Mouse (Mus musculus): ENCODE measurements around the gene Dmrta2. TPM values are rescaled to one million over a fixed set of nuclear protein-coding genes. Genes with fewer than 3 reads are reported as not detected.

Gene Dmrta2
- total RNA-seq, 2 experiments from 2014 or later, result 5.4 to 5.6 TPM

DNA sequence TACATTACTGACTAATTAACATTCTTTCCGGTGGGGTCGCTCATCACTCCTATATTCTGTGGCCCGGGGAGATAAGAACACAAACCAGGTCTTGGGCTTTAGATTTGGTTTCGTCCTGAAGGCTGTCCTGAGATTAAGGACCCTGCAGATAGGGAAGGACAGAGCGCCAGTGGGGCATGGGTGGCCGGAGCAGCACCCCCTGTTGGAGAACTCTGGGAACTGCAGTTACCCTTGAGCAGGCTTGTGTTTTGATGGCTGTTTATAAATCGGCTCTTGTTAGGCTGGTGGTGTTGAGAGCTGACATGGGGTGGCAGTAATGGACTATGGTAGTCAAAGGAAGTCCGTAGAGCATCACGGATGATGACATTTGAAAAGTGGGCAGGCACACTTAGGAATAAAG, 41.3 kb downstream of the Dmrta2 start:
- no peak for DNase-seq (ENCODE audit: extremely low spot score in 1 of 2, low spot score in 1 of 2)

DNA sequence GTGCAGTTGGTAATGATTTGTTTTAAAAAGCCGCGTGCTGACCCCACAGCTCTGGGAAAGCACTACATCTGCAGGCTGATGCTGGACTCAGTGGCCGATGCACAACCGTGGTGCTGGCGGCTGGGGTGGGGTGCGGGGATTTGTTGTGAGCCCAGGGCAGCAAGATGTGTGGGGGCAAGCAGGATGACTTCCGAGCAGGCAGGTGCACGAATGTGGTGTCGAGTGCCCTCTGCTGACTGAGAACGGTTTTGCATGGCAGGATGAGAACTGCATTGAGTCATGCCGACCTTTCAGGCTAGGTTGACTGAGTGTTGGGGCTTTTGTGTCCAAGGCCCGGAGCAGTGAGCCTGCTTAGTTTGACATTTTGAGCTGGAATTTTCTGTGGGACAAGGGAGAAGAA, 42.4 kb downstream of the Dmrta2 start:
- DNase-seq (ENCODE audit: extremely low spot score in 1 of 2, low spot score in 1 of 2), result peak; percentile 84 to 97

GRCm38 (mm10) chr4:110021956-110022625, 44.2 kb downstream of the Dmrta2 start:
- peak; percentile 91 to 98 for DNase-seq (ENCODE audit: extremely low spot score in 1 of 2, low spot score in 1 of 2)

DNA sequence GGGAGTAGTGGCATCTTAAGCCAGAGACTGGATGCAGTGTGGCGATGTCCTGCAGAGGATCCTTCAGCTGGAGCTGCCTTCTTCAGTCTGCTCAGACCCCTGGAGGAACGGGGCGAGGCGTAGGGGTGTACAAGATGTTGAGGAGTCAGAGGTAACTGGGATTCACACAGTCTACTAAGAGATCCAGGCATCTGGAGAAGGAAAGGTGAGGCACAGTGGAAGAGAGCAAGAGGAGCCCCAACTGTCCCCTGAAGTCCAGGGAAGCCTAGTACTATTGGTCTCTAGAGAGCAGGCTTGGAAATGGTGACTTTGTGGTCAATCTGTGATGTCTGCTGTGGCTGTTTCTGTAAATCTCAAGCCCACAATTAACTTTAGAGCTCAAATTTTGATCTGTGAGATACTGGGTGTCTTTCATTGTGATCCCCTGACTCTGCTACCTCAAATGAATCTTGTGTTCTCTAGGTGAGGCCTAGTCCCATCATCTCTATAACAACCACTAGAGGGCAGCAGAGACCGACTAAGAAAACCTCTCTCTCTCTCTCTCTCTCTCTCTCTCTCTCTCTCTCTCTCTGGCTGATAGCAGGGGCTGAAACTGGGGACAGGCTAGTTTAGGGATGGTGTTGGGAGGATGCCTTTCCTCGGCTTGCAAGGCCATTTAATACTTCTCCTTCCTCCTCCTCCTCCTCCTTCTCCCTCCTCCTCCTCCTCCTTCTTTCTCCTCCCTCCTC, 50.8 kb downstream of the Dmrta2 start:
- DNase-seq (ENCODE audit: extremely low spot score in 1 of 2, low spot score in 1 of 2), result peak in 1 of 2 experiments; percentile 48

- DNase-seq (ENCODE audit: extremely low spot score in 1 of 2, low spot score in 1 of 2), result no peak
Observed at GRCm38 (mm10) chr4:110029446-110029845, 51.6 kb downstream of the Dmrta2 start.

Measured in layer of hippocampus, postnatal 25 days (tissue).